Mouse (Mus musculus) kidney, postnatal 0 days (tissue): ENCODE results near the gene Rab44. TPM values are rescaled to one million over a fixed set of nuclear protein-coding genes. Genes with fewer than 3 reads are reported as not detected.

Source experiments
- ATAC-seq: fragments of 200-750 bp; cut with Nextera tagmentation; replicated peaks from 2 replicates; pipeline ENCODE4 v1.8.0; 2017; ENCODE audit warnings: low read depth, moderate number of reproducible peaks, moderate TSS enrichment, moderate library complexity; ENCODE audit not compliant: low FRiP score
- DNase-seq: peaks from one replicate; pipeline ENCODE4 v3.0.0-alpha.2; 2016; ENCODE audit warnings: low spot score
- H3K27ac ChIP-seq: fragments of 300-500 bp; sonication (generic); 2 replicates; pipeline ENCODE4 v1.5.1; 2014; ENCODE audit warnings: mild to moderate bottlenecking
- H3K27me3 ChIP-seq: fragments of 300-500 bp; sonication (generic); 2 replicates; pipeline ENCODE4 v1.6.1; 2014; ENCODE audit warnings: low read length, mixed read lengths; ENCODE audit not compliant: insufficient read depth
- H3K36me3 ChIP-seq: fragments of 300-500 bp; sonication (generic); 2 replicates; pipeline ENCODE4 v1.6.1; 2014; ENCODE audit warnings: low read length, mixed read lengths; ENCODE audit not compliant: insufficient read depth
- H3K4me1 ChIP-seq: fragments of 300-500 bp; sonication (generic); replicated peaks from 2 replicates; pipeline ENCODE4 v1.6.1; 2014; ENCODE audit warnings: antibody characterized with exemption, low read length, mixed read lengths; ENCODE audit not compliant: insufficient read depth
- H3K4me2 ChIP-seq: fragments of 300-500 bp; sonication (generic); 2 replicates; pipeline ENCODE4 v1.6.1; 2014; ENCODE audit warnings: mild to moderate bottlenecking, low read length, moderate library complexity, mixed read lengths
- H3K4me3 ChIP-seq: fragments of 300-500 bp; sonication (generic); replicated peaks from 2 replicates; pipeline ENCODE4 v1.5.1; 2014; ENCODE audit warnings: low read depth, low read length
- H3K9ac ChIP-seq: fragments of 300-500 bp; sonication (generic); 2 replicates; pipeline ENCODE4 v1.6.1; 2014; ENCODE audit warnings: low read depth, low read length
- H3K9me3 ChIP-seq: fragments of 300-500 bp; sonication (generic); replicated peaks from 2 replicates; pipeline ENCODE4 v1.6.1; 2016; ENCODE audit warnings: low read length, inconsistent platforms, mixed read lengths
- CTCF ChIP-seq: IDR thresholded peaks from 2 replicates; pipeline ENCODE4 v1.5.1; 2016; ENCODE audit warnings: antibody characterized with exemption, low read depth, mild to moderate bottlenecking, moderate library complexity
- WGBS: fragments of 180-500 bp; shearing (Covaris S2); extraction: QIAGEN DNeasy Blood & Tissue Kit; methylation state at CpG from one replicate; pipeline ENCODE4 v1.1.7; 2014; 5-methylcytosine and 5-hydroxymethylcytosine counted together
- polyA plus RNA-seq: library from polyadenylated mRNA; unstranded; fragments of >200 nt; fragmentation: Nextera tagmentation; extraction: Ambion mirVana; gene quantifications from 2 replicates; pipeline ENCODE4 v1.2.1, GENCODE M21; 2015

The Rab44 gene
- polyA plus RNA-seq, 1 experiment from 2014 or later: 0.21 TPM

DNA sequence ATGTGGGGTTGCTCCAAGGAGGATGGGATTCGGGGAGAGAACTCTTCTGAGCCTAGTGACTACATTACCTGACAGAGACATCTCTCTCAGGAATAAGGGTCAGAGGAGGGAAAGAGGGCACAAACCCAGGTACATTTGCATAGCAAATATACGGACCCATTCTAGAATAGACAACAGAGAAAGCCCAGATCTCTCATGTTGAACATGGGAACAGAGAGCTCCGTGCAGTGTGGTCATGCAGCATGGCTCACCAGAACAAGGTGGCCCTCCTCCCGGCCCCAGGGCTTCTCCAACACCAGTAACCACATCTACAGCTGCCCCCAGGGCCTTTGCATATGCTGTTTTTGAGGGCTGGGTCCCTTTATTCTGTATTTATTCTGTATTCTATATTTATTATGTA, 54.5 kb downstream of the Rab44 start:
- DNase-seq (no peak), ATAC-seq (no peak)
- Histone ChIP-seq H3K27me3 (no peaks in the 10 kb centered on the region), H3K36me3 (no peaks in the 10 kb centered on the region), H3K9ac (no peak overlapping the region), H3K4me3 (no peak overlapping the region), H3K27ac (no peak overlapping the region), H3K4me1 (peaks cover 18% of the 10 kb centered on the region), H3K4me2 (no peak overlapping the region), H3K9me3 (no peaks in the 10 kb centered on the region)
- no peak for TF ChIP-seq CTCF
- 87% methylated on average over 4 of the region's 4 CpGs for WGBS

DNA sequence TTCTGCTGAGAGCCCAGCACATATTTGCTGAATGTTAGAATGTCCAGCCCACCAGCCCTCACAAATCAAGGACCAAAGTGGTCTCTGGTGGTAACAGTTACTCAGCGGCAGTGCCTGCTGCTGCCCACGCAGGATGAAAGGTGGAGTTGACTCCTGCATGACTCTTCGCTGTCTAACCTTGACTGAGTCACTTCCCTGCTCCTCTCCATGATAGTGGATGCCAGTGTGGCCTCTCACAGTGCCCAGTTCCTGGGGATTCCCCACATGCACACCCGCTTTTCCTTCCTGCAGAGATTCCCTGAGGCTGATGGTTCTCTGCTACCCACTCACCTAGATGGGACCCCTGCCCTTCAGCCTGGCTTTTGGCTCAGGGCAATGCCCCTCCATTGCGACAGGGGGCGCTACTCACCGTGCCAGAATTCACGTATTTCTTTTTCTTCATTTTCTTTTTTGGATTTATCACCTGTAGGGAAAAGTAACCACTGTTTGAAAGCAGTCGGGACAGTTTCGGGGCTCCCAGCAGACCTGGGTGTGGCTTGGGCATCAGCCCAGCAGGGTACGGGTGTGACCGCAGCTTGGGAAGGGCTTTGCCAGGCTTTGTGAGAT, 55.2 kb downstream of the Rab44 start:
- H3K9ac ChIP-seq: no peak overlapping the region
- H3K27me3 ChIP-seq: no peaks in the 10 kb centered on the region
- no peak overlapping the region for H3K4me2 ChIP-seq
- peaks cover 18% of the 10 kb centered on the region for H3K4me1 ChIP-seq
- H3K36me3 ChIP-seq: no peaks in the 10 kb centered on the region
- TF ChIP-seq CTCF: peak; percentile 54; the same call in 1 of the 2 replicates
- ATAC-seq: no peak
- no peak overlapping the region for H3K27ac ChIP-seq
- DNase-seq: no peak
- WGBS: 77% methylated on average over 12 of the region's 12 CpGs
- no peak overlapping the region for H3K4me3 ChIP-seq
- no peaks in the 10 kb centered on the region for H3K9me3 ChIP-seq

DNA sequence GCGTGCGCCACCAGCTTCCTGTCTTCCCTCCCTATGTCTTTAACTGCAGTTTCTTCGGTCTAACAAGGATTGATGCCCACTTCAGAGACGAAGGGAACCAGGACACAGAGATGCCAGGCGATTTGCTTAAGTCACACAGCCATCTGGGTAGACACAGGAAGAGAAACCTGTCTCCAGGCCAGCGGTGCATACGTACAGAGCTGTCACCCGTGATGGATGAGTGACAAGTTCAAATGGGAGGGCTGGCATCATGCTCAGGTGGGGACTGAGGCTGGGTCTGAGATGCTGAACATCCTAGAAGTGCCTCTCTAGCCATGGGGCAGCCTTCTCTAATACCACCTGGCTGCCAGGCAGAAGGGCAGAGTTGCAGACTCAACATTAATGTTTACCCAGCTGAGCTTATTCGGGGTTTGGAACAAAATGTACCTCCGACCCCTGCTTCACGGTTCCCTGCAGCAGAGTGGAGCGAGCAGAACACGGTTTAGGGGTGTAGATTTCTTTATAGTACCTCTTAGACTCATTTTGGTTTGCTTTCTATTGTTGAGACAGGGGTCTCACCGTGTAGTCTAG, 56.6 kb downstream of the Rab44 start:
- Histone ChIP-seq H3K4me3 (no peak overlapping the region), H3K9ac (no peak overlapping the region), H3K4me2 (no peak overlapping the region), H3K9me3 (no peaks in the 10 kb centered on the region), H3K4me1 (peaks cover 9% of the 10 kb centered on the region; the same call in 1 of the 2 replicates), H3K36me3 (no peaks in the 10 kb centered on the region), H3K27me3 (no peaks in the 10 kb centered on the region), H3K27ac (0 out of 2 replicates have a peak overlapping the region, but pooled peaks have one; percentile 54)
- ATAC-seq (no peak), DNase-seq (no peak)
- no peak for TF ChIP-seq CTCF
- 55% methylated on average over 14 of the region's 14 CpGs for WGBS

DNA sequence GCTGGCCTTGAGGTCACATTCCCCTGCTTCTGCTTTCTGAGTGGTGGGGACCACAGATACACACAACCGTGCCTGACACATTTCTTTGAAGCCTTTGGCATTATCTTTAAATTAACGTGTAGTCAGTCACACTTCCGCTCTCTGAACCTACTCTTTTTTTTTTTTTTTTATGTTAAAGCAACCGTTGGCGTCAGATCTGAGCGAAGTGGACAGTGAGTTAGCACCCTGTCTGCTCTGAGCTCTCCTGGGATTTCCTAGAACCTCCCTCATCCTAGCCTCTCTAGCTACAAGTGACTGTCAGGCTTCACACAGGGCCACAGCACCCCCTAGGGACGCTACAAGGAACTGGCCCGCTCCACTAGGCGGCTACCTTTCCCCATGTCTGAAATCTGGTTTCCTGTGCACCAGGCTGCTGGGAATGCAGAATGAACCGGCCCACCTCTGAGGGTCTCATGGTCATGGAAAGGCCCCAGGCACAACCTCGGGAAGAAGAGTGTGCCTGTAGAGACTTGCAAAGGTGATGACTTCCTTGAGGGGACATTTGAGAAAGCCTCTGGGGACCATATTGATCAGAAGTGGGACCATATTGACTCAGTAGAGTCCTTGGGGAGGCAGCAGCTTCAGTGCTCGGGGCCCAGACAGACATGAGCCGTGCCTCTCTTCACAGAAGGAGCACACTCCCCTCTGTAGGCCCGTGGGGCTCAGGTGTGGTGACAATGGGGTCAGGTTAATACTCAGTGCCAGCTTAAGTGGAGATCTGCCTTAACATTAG, 57.2 kb downstream of the Rab44 start:
- Histone ChIP-seq H3K9ac (no peak overlapping the region), H3K27ac (0 out of 2 replicates have a peak overlapping the region, but pooled peaks have one; percentile 54), H3K36me3 (no peaks in the 10 kb centered on the region), H3K9me3 (no peaks in the 10 kb centered on the region), H3K4me1 (peaks cover 4% of the 10 kb centered on the region; the same call in 1 of the 2 replicates), H3K27me3 (no peaks in the 10 kb centered on the region), H3K4me2 (no peak overlapping the region), H3K4me3 (no peak overlapping the region)
- DNase-seq (peak; percentile 92), ATAC-seq (peak; percentile 61)
- TF ChIP-seq CTCF: peak; percentile 95
- 19% methylated on average over 14 of the region's 14 CpGs for WGBS

DNA sequence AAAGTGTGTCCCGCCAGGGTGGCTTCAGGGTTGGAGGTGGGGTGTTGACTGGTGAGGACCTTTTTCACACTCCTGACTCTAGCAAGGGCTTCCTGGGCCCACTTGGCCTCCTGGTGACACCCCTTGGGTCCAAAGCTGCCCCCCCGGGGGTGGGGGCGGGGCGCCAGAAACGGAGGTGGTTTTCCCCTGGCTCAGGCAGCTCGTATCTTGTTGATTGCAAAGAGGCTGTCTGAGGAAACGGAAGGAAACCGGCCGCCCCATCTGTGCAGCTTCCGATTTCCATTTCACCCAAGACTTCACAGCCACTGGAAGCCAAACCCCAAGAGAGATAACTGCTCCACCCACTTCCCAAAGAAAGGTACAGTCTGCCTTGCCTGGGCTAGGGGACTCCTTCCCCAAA, 58.1 kb downstream of the Rab44 start:
- no peak overlapping the region for H3K27ac ChIP-seq
- ATAC-seq (no peak), DNase-seq (no peak)
- H3K9me3 ChIP-seq: no peaks in the 10 kb centered on the region
- TF ChIP-seq CTCF: no peak
- no peak overlapping the region for H3K9ac ChIP-seq
- peaks cover 6% of the 10 kb centered on the region; the same call in 1 of the 2 replicates for H3K4me1 ChIP-seq
- H3K4me2 ChIP-seq: no peak overlapping the region
- WGBS: 37% methylated on average over 10 of the region's 10 CpGs
- no peaks in the 10 kb centered on the region for H3K27me3 ChIP-seq
- H3K36me3 ChIP-seq: no peaks in the 10 kb centered on the region
- H3K4me3 ChIP-seq: no peak overlapping the region

DNA sequence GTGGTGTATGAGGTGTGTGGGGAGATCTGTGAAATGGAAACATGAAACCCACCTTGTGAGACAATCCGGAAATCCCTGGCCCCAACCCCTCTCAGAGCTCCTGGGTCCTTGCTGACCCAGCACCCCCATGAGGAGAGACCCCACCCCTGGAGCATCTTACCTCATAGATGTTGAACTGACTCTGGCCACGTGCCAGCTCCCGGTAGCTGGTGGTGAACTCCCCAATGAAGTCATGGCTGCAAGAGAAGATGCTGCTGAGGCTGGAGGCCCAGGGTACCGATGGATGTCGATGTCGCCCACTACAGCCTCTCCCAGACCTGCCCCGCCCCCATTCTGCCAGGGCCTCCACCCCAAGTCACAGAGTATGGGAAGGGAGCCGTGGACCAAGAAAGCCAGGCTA, 59.2 kb downstream of the Rab44 start:
- WGBS: 74% methylated on average over 8 of the region's 8 CpGs
- H3K4me1 ChIP-seq: peaks cover 6% of the 10 kb centered on the region; the same call in 1 of the 2 replicates
- DNase-seq: no peak

More for the DNA sequence above, 59.2 kb downstream of the Rab44 start:
- no peaks in the 10 kb centered on the region for H3K27me3 ChIP-seq
- ATAC-seq: no peak
- H3K9ac ChIP-seq: no peak overlapping the region
- H3K4me3 ChIP-seq: no peak overlapping the region
- H3K27ac ChIP-seq: no peak overlapping the region
- no peak overlapping the region for H3K4me2 ChIP-seq
- no peak for TF ChIP-seq CTCF
- H3K36me3 ChIP-seq: no peaks in the 10 kb centered on the region
- no peaks in the 10 kb centered on the region for H3K9me3 ChIP-seq
